Mouse (Mus musculus): ENCODE measurements around the gene Ttc7b.

DNA sequence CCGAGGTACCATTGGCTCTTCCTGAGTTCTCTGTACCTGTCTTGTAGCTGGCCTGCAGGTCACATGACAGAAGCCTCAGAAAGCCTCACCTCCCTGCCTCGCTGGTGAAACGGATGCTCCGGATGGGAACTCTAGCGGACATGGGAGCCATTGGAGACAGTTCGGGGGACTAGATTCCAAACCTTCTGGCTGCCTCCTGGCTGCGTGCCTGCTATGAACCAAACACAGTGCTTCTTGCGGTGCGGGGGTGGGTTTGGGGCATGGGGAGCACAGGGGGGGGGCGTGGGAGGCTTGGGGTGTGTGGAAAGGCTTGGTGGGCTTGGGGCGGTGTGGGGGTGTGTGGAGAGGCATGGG, 230.5 kb downstream of the Ttc7b start:
- no peak for TF ChIP-seq TCF12 (IDR thresholded peaks at IDR 0.05; ENCODE audit: insufficient read depth, poor library complexity, severe bottlenecking)
- no peak for TF ChIP-seq POLR2A (IDR thresholded peaks at IDR 0.05; ENCODE audit: insufficient read length, low read depth)
- TF ChIP-seq MAX (IDR thresholded peaks at IDR 0.05; ENCODE audit: low read depth), result no peak
- TF ChIP-seq USF1 (IDR thresholded peaks at IDR 0.05; ENCODE audit: low read depth), result no peak
- TF ChIP-seq REST (IDR thresholded peaks at IDR 0.05; ENCODE audit: insufficient read depth, insufficient read length), result no peak
- TF ChIP-seq POLR2AphosphoS2 (IDR thresholded peaks at IDR 0.05; ENCODE audit: insufficient read length, low read depth), result no peak
- TF ChIP-seq MYOD1 (IDR thresholded peaks at IDR 0.05; ENCODE audit: control insufficient read depth in 1 of 3, insufficient read length in 2 of 3, low read depth in 2 of 3), result no peak
